Mouse (Mus musculus): ENCODE data around the gene Lypd6b. TPM values are rescaled to one million over a fixed set of nuclear protein-coding genes. Genes with fewer than 3 reads are reported as not detected.
A peak's percentile ranks its signal among the peaks of the same experiment; 100 is the strongest.

Lypd6b gene
- polyA plus RNA-seq (2016; fragmentation: Nextera tagmentation; extraction: Ambion mirVana), result 5.2 and 7.9 TPM in 2 replicates

DNA sequence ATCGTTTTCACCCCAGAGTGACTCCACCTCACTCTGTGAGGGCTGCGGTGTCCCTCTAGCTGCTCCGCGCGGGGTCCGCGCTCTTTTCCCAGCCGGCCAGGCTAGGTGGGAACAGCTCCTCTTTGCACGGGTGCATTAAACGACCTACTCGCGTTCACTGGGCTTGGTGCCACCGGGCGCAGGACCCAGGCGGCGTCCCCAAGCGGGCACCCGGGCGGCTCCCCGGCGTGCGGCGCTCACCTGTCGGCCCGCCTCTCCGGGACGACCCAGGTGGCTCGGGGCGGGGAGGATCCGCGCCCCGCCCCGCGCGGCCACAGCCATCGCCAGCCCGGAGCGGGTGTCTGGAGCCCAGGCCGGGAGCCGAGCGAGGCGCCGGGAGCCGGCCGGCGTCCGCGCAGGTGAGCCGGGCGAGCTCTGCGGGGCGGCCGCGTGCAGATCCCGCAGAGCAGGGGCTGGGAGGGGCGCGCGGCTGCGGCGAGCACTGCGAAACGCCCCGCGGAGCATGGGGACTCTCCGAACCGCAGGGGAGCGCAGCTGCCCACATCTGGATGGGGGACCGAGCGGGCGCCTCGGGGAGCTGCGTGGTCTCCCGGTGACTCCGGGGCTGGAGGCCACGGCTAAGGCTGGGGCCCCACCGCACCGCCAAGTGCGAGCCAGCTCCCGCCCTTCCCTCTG lies at the start of gene Lypd6b:
TSS of gene Lypd6b (plus strand) at position 313 of the 675 bp plus-strand sequence.
- H3K4me1 ChIP-seq, result no peaks in the 10 kb centered on the region
- H3K9ac ChIP-seq, result peak within 1 kb of the TSS; percentile 54
- WGBS, result 1% methylated on average over 75 of the region's 79 CpGs
- ATAC-seq (ENCODE audit: insufficient number of reproducible peaks, insufficient read depth, low FRiP score, low TSS enrichment), result peak; percentile 69; the same call in 1 of the 2 replicates
- no peak within 1 kb of the TSS for H3K27ac ChIP-seq
- peak within 1 kb of the TSS; percentile 53 for H3K4me3 ChIP-seq
- no peaks in the 10 kb centered on the region for H3K9me3 ChIP-seq
- no peaks in the 10 kb centered on the region for H3K36me3 ChIP-seq
- H3K4me2 ChIP-seq (replicated peaks), result peak within 1 kb of the TSS; percentile 98
- H3K27me3 ChIP-seq, result peaks cover 35% of the 10 kb centered on the region

- H3K27me3 ChIP-seq, result no peaks in the 10 kb centered on the region
- no peaks in the 10 kb centered on the region for H3K9me3 ChIP-seq
- H3K4me1 ChIP-seq, result peaks cover 23% of the 10 kb centered on the region
- ATAC-seq (ENCODE audit: insufficient number of reproducible peaks, insufficient read depth, low FRiP score, low TSS enrichment), result no peak
- no peak overlapping the region for H3K4me2 ChIP-seq (replicated peaks)
- peaks cover 21% of the 10 kb centered on the region for H3K36me3 ChIP-seq
- no peak overlapping the region for H3K4me3 ChIP-seq
- WGBS, result 86% methylated on average over 5 of the region's 5 CpGs
- H3K27ac ChIP-seq, result no peak overlapping the region
- no peak overlapping the region for H3K9ac ChIP-seq
Measured at GRCm38 (mm10) chr2:49739046-49739445, 48.4 kb upstream of the Lypd6b start.

- ATAC-seq (ENCODE audit: insufficient number of reproducible peaks, insufficient read depth, low FRiP score, low TSS enrichment), result no peak
- 59% methylated on average over 6 of the region's 6 CpGs for WGBS
- Histone ChIP-seq H3K9ac (no peak overlapping the region), H3K36me3 (peaks cover 22% of the 10 kb centered on the region), H3K9me3 (no peaks in the 10 kb centered on the region), H3K4me2 (replicated peaks) (no peak overlapping the region), H3K4me3 (no peak overlapping the region), H3K27me3 (no peaks in the 10 kb centered on the region), H3K27ac (no peak overlapping the region), H3K4me1 (peaks cover 33% of the 10 kb centered on the region)
Measured at GRCm38 (mm10) chr2:49741026-49741425, 46.5 kb upstream of the Lypd6b start.

GRCm38 (mm10) chr2:49741895-49742734 lies 45.4 kb upstream of the Lypd6b start:
- Histone ChIP-seq H3K9me3 (no peaks in the 10 kb centered on the region), H3K9ac (no peak overlapping the region), H3K27ac (no peak overlapping the region), H3K4me1 (peaks cover 33% of the 10 kb centered on the region), H3K4me3 (no peak overlapping the region), H3K27me3 (no peaks in the 10 kb centered on the region), H3K4me2 (replicated peaks) (no peak overlapping the region), H3K36me3 (peaks cover 25% of the 10 kb centered on the region)
- ATAC-seq (ENCODE audit: insufficient number of reproducible peaks, insufficient read depth, low FRiP score, low TSS enrichment), result no peak
- WGBS, result 81% methylated on average over 16 of the region's 16 CpGs

DNA sequence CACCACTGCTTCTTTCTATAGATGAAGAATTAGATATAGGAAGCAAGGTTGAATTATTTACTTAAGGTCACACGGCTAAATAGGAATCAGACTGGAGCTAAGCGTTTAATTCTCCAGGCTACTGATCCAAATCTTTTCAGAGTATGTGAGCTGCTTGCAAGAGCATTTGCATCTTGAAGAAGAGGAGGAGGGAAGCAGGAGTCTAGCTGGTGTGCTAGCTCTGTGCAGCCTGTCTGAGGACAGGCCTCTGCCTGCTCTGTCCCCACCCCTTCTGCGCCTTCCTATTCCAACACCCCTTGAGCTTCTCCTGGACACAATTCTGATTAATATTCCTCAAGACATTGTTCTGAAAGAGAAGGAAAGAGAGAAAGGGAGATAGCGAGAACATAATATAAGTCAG lies 44.6 kb upstream of the Lypd6b start:
- H3K27ac ChIP-seq, result no peak overlapping the region

DNA sequence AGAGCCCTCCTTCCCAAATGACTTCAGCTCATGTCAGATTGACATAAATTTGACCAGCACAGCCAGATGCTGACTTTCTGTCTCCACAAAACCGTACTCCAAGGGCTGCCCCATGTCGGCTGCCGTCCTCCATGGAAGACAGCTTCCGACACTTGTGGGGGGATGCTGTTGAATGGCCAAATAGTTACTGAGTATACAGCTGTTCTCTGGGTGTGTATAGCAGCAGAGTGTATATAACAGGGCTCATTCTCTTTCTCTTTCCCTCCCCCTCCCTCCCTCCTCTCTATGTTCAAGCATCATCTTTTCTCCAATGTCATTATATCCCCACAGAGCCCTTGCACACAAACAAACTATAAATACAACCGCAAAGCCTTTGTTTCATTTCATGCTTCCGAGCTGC lies 43.7 kb upstream of the Lypd6b start:
- H3K27me3 ChIP-seq, result no peaks in the 10 kb centered on the region
- no peak overlapping the region for H3K4me2 ChIP-seq (replicated peaks)
- no peaks in the 10 kb centered on the region for H3K9me3 ChIP-seq
- peak; percentile 60; the same call in 1 of the 2 replicates for ATAC-seq (ENCODE audit: insufficient number of reproducible peaks, insufficient read depth, low FRiP score, low TSS enrichment)
- H3K36me3 ChIP-seq, result peaks cover 22% of the 10 kb centered on the region
- 71% methylated on average over 6 of the region's 6 CpGs for WGBS
- H3K9ac ChIP-seq, result no peak overlapping the region
- peak overlapping the region; percentile 47; the same call in 1 of the 2 replicates for H3K27ac ChIP-seq
- H3K4me1 ChIP-seq, result peaks cover 33% of the 10 kb centered on the region
- no peak overlapping the region for H3K4me3 ChIP-seq

More for the DNA sequence above, 44.6 kb upstream of the Lypd6b start:
- WGBS, result 72% methylated on average over 4 of the region's 4 CpGs
- H3K4me1 ChIP-seq, result peaks cover 33% of the 10 kb centered on the region
- H3K9me3 ChIP-seq, result no peaks in the 10 kb centered on the region
- H3K9ac ChIP-seq, result no peak overlapping the region
- no peak overlapping the region for H3K4me3 ChIP-seq
- H3K36me3 ChIP-seq, result peaks cover 23% of the 10 kb centered on the region
- ATAC-seq (ENCODE audit: insufficient number of reproducible peaks, insufficient read depth, low FRiP score, low TSS enrichment), result no peak
- no peak overlapping the region for H3K4me2 ChIP-seq (replicated peaks)
- H3K27me3 ChIP-seq, result no peaks in the 10 kb centered on the region

DNA sequence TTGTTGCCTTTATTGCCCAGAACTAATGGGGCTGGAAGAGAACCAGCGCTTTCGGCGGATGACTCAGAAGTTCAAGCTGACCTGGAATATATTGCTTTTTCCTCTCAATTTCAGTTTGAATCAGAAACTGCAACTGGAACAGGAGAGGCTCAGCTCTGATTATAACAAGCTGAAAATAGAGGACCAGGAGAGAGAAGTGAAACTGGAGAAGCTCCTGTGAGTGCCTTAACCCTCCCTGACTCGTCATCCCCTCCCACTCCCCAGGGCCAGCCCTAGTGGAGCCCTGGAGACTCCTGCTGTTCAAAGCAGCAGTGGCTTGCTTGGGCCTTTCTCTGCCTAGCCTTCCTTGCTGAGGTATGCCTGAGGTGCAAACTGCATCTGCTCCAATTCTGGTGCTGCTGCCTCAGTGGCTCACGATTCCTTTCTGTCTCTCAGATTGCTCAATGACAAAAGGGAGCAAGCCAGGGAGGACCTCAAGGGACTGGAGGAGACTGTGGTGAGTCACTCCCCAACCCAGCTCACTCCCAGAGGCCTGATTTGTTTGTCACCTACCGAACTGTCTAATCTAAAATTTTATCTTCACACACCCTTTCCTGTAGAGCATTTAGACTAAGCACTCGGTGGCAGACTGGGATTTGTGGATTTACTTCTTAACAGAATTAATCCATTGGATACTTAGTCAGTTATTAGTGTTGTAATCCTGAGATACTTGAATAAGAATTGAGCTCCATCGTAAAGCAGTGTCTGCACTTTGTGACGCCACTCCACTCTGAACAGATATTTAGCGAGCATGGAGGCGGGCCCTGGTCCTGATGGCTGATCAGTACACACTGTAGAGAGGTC lies 43.0 kb upstream of the Lypd6b start:
- no peaks in the 10 kb centered on the region for H3K9me3 ChIP-seq
- no peak overlapping the region for H3K4me2 ChIP-seq (replicated peaks)
- WGBS, result 60% methylated on average over 11 of the region's 11 CpGs
- ATAC-seq (ENCODE audit: insufficient number of reproducible peaks, insufficient read depth, low FRiP score, low TSS enrichment), result peak; percentile 36; the same call in 1 of the 2 replicates
- 0 out of 2 replicates have a peak, but pooled peaks cover 22% of the 10 kb centered on the region for H3K36me3 ChIP-seq
- no peaks in the 10 kb centered on the region for H3K27me3 ChIP-seq
- no peak overlapping the region for H3K9ac ChIP-seq
- peaks cover 33% of the 10 kb centered on the region for H3K4me1 ChIP-seq
- H3K27ac ChIP-seq, result peak overlapping the region; percentile 47; the same call in 1 of the 2 replicates
- no peak overlapping the region for H3K4me3 ChIP-seq

DNA sequence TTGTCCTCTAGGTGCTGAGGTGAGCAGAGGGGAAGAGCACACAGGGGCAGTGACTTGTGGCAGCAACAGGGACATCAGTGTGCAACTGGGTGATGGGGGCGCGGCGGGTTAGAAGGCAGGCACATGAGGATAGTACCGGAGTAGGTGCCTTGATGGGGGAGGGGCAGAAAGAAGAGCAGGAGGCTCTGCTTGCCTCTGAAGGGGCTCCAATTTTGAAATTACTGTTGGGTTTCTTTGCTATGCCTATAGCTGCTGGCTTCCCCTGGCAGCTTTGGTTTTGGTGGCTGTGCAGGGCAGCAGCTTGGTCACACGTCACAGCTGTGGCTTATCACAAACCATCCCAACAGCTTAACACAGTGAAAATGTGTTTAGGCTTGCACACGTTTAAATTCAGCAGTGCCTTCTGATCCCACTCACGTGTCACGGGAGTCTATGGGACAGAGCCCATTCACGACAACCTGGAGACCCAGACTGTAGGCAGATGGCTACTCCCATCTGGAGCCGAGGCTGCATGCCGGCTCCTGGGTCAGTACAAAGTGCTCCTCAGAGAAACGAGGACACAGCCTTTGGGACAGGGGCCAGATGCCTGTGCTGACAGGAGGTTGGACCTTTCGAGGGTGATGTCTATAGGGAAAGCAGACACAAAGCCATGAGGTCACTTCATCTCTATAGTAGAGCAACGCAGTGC lies 42.2 kb upstream of the Lypd6b start:
- H3K4me1 ChIP-seq, result peaks cover 33% of the 10 kb centered on the region
- H3K36me3 ChIP-seq, result peaks cover 27% of the 10 kb centered on the region; the same call in 1 of the 2 replicates
- H3K9me3 ChIP-seq, result no peaks in the 10 kb centered on the region
- 79% methylated on average over 14 of the region's 14 CpGs for WGBS
- H3K4me3 ChIP-seq, result no peak overlapping the region
- H3K27ac ChIP-seq, result no peak overlapping the region
- no peak overlapping the region for H3K9ac ChIP-seq
- H3K27me3 ChIP-seq, result no peaks in the 10 kb centered on the region
- ATAC-seq (ENCODE audit: insufficient number of reproducible peaks, insufficient read depth, low FRiP score, low TSS enrichment), result no peak
- no peak overlapping the region for H3K4me2 ChIP-seq (replicated peaks)

- no peak overlapping the region for H3K27ac ChIP-seq
- WGBS, result 79% methylated on average over 7 of the region's 7 CpGs
- H3K4me1 ChIP-seq, result peaks cover 20% of the 10 kb centered on the region
- no peak overlapping the region for H3K9ac ChIP-seq
- no peak overlapping the region for H3K4me3 ChIP-seq
- ATAC-seq (ENCODE audit: insufficient number of reproducible peaks, insufficient read depth, low FRiP score, low TSS enrichment), result no peak
- H3K4me2 ChIP-seq (replicated peaks), result no peak overlapping the region
- H3K9me3 ChIP-seq, result no peaks in the 10 kb centered on the region
- no peaks in the 10 kb centered on the region for H3K27me3 ChIP-seq
- peaks cover 36% of the 10 kb centered on the region; the same call in 1 of the 2 replicates for H3K36me3 ChIP-seq
Measured at GRCm38 (mm10) chr2:49746947-49747346, 40.5 kb upstream of the Lypd6b start.

DNA sequence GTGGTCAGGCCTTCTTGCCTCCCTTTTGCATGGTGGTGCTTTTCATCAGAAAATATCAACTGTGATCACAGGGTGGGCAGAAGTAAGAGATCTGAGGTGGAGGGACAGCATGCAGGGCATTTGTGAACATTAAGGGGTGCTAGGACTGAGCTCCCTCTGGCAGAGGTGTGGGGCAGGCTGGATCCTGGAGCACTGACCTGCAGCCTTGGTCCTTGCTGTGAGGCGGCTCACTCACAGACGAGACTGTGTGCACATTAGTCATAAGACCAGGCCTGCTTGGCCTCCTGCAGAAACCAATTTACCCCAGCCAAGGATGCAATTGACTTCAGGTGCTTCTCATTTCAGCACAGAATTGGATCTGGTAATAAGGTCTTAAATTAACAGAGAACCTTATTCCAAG lies 39.8 kb upstream of the Lypd6b start:
- Histone ChIP-seq H3K9me3 (no peaks in the 10 kb centered on the region), H3K4me3 (no peak overlapping the region), H3K27ac (no peak overlapping the region), H3K27me3 (no peaks in the 10 kb centered on the region), H3K36me3 (peaks cover 42% of the 10 kb centered on the region), H3K9ac (no peak overlapping the region), H3K4me2 (replicated peaks) (no peak overlapping the region), H3K4me1 (peaks cover 20% of the 10 kb centered on the region)
- no peak for ATAC-seq (ENCODE audit: insufficient number of reproducible peaks, insufficient read depth, low FRiP score, low TSS enrichment)
- 54% methylated on average over 2 of the region's 2 CpGs for WGBS

Measured in embryonic facial prominence, embryonic 12.5 days (tissue).